In the genomic region with DNA sequence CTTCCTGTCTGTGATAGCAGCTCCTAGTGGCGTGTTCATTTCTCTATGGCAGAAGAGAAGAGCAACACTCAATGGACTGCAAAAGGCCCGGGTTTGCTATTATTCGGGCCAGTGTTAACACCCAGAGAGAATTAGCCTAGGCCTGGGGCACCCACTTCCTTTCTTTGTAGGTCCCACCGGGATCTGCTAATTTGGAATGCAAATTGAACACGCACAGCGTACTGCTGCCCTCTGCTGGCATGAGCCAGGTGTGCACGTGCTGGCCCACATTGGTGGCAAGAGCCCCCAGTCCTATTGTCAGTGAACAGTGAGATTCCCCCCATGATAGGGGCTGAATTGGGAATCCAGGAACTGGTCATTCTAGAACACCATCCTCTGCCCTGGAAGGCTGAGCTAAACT, we compare ENCODE assay signal across 8 mouse cellular contexts.
DNase-seq lines count a peak whose midpoint lies in the region; ATAC-seq and TF ChIP-seq lines count a peak whose summit lies in the region.

No protein-coding gene starts in this region.

- no peak overlapping the region for H3K9ac ChIP-seq in forebrain, embryonic 11.5 days (ENCODE audit: low read length)
- H3K9ac ChIP-seq in heart, embryonic 16.5 days (ENCODE audit: low read length) = 0 out of 2 replicates have a peak overlapping the region, but pooled peaks have one; percentile 46
- H3K9ac ChIP-seq in liver, embryonic 16.5 days (ENCODE audit: low read depth, low read length) = no peak overlapping the region
- H3K9ac ChIP-seq in neural tube, embryonic 14.5 days (replicated peaks; ENCODE audit: low read depth, low read length) = no peak overlapping the region

- H3K27ac ChIP-seq in bone marrow macrophage, adult 2 months (ENCODE audit: insufficient read depth, low read depth, low read length) = no peak overlapping the region
- no peak overlapping the region for H3K27ac ChIP-seq in forebrain, embryonic 11.5 days (ENCODE audit: low read depth, low read length)
- no peak overlapping the region for H3K27ac ChIP-seq in heart, embryonic 16.5 days (ENCODE audit: low read length)
- H3K27ac ChIP-seq in liver, embryonic 16.5 days (ENCODE audit: low read length) = no peak overlapping the region
- no peak overlapping the region for H3K27ac ChIP-seq in neural tube, embryonic 14.5 days (ENCODE audit: low read depth, low read length)
- H3K27ac ChIP-seq in testis, adult 2 months (ENCODE audit: control insufficient read depth, insufficient read depth, low read depth, low read length) = no peak overlapping the region

- no peak for TF ChIP-seq POLR2A in bone marrow macrophage, adult 2 months (IDR thresholded peaks at IDR 0.05; ENCODE audit: borderline replicate concordance, low read depth, low read length)
- no peak for TF ChIP-seq POLR2A in testis, adult 2 months (IDR thresholded peaks at IDR 0.05; ENCODE audit: control insufficient read depth, low read depth, low read length)

- H3K4me2 ChIP-seq in forebrain, embryonic 11.5 days (ENCODE audit: low read depth, low read length, severe bottlenecking) = peak overlapping the region; percentile 31; the same call in 1 of the 2 replicates
- H3K4me2 ChIP-seq in heart, embryonic 16.5 days (ENCODE audit: low read depth, low read length) = peak overlapping the region; percentile 64
- H3K4me2 ChIP-seq in liver, embryonic 16.5 days (ENCODE audit: low read depth, low read length) = peak overlapping the region; percentile 40; the same call in 1 of the 2 replicates
- peak overlapping the region; percentile 30; the same call in 1 of the 2 replicates for H3K4me2 ChIP-seq in neural tube, embryonic 14.5 days (ENCODE audit: low read depth, low read length)

- peak overlapping the region; percentile 5; the same call in 1 of the 2 replicates for H3K4me3 ChIP-seq in bone marrow macrophage, adult 2 months (ENCODE audit: insufficient read depth, low read length)
- H3K4me3 ChIP-seq in forebrain, embryonic 11.5 days (ENCODE audit: low read depth, low read length) = no peak overlapping the region
- H3K4me3 ChIP-seq in heart, embryonic 16.5 days (ENCODE audit: low read length) = peak overlapping the region; percentile 33
- H3K4me3 ChIP-seq in liver, embryonic 16.5 days (ENCODE audit: low read depth, low read length) = no peak overlapping the region
- no peak overlapping the region for H3K4me3 ChIP-seq in neural tube, embryonic 14.5 days (ENCODE audit: low read depth, low read length)
- no peak overlapping the region for H3K4me3 ChIP-seq in testis, adult 2 months (ENCODE audit: control insufficient read depth, low read depth, low read length)

- TF ChIP-seq CTCF in bone marrow macrophage, adult 2 months (IDR thresholded peaks at IDR 0.05; ENCODE audit: low read depth, low read length) = peak; percentile 89
- peak; percentile 91; the same call in 1 of the 2 replicates for TF ChIP-seq CTCF in testis, adult 2 months (IDR thresholded peaks at IDR 0.05; ENCODE audit: control insufficient read depth, insufficient read depth, insufficient replicate concordance, low read depth, low read length)

- peaks cover 3% of the 10 kb centered on the region; the same call in 1 of the 2 replicates for H3K27me3 ChIP-seq in forebrain, embryonic 11.5 days (ENCODE audit: control insufficient read depth, insufficient read depth, low read length)
- H3K27me3 ChIP-seq in heart, embryonic 16.5 days (ENCODE audit: control insufficient read depth, insufficient read depth, low read length) = no peaks in the 10 kb centered on the region
- no peaks in the 10 kb centered on the region for H3K27me3 ChIP-seq in liver, embryonic 16.5 days (ENCODE audit: control insufficient read depth, insufficient read depth, low read depth, low read length)
- H3K27me3 ChIP-seq in neural tube, embryonic 14.5 days (ENCODE audit: control insufficient read depth, insufficient read depth, low read length) = no peaks in the 10 kb centered on the region
- H3K27me3 ChIP-seq in testis, adult 2 months (ENCODE audit: control insufficient read depth, insufficient read depth, low read length) = no peaks in the 10 kb centered on the region

- H3K36me3 ChIP-seq in forebrain, embryonic 11.5 days (ENCODE audit: control insufficient read depth, insufficient read depth, low read length) = no peaks in the 10 kb centered on the region
- no peaks in the 10 kb centered on the region for H3K36me3 ChIP-seq in heart, embryonic 16.5 days (ENCODE audit: control insufficient read depth, insufficient read depth)
- no peaks in the 10 kb centered on the region for H3K36me3 ChIP-seq in liver, embryonic 16.5 days (ENCODE audit: control insufficient read depth, insufficient read depth)
- no peaks in the 10 kb centered on the region for H3K36me3 ChIP-seq in neural tube, embryonic 14.5 days (ENCODE audit: control insufficient read depth, insufficient read depth, low read length)
- H3K36me3 ChIP-seq in testis, adult 2 months (ENCODE audit: control insufficient read depth, insufficient read depth, low read length) = no peaks in the 10 kb centered on the region

- under 1% methylated on average over 7 of the region's 7 CpGs for WGBS in forebrain, embryonic 11.5 days
- 4% methylated on average over 7 of the region's 7 CpGs for WGBS in heart, embryonic 16.5 days
- whole genome bisulfite sequencing in liver, embryonic 16.5 days (ENCODE audit: insufficient replicate concordance) = 2% methylated on average over 7 of the region's 7 CpGs
- WGBS in neural tube, embryonic 14.5 days = 3% methylated on average over 7 of the region's 7 CpGs

- peak; percentile 71 for ATAC-seq in forebrain, embryonic 11.5 days (replicated peaks; ENCODE audit: low FRiP score)
- ATAC-seq in heart, embryonic 16.5 days (replicated peaks; ENCODE audit: extremely low read depth, insufficient read depth, low FRiP score) = no peak
- no peak for ATAC-seq in liver, embryonic 16.5 days (ENCODE audit: low read depth)
- ATAC-seq in neural tube, embryonic 14.5 days (ENCODE audit: low read depth) = peak; percentile 63; the same call in 1 of the 2 replicates

- no peaks in the 10 kb centered on the region for H3K9me3 ChIP-seq in forebrain, embryonic 11.5 days (ENCODE audit: control insufficient read depth, low read length)
- H3K9me3 ChIP-seq in heart, embryonic 16.5 days (replicated peaks; ENCODE audit: control insufficient read depth, low read length) = no peaks in the 10 kb centered on the region
- H3K9me3 ChIP-seq in liver, embryonic 16.5 days (replicated peaks; ENCODE audit: control insufficient read depth, low read length) = no peaks in the 10 kb centered on the region
- H3K9me3 ChIP-seq in neural tube, embryonic 14.5 days (ENCODE audit: control insufficient read depth, low read length) = no peaks in the 10 kb centered on the region

- DNase-seq in B cell, adult 2 months = peak; percentile 86 to 87
- DNase-seq in forebrain, embryonic 11.5 days (ENCODE audit: low spot score) = peak; percentile 92
- DNase-seq in kidney, postnatal 4 days = peak; percentile 89 to 90

- H3K4me1 ChIP-seq in bone marrow macrophage, adult 2 months (ENCODE audit: control insufficient read depth, insufficient read depth, low read length) = no peaks in the 10 kb centered on the region
- 0 out of 2 replicates have a peak, but pooled peaks cover 2% of the 10 kb centered on the region for H3K4me1 ChIP-seq in forebrain, embryonic 11.5 days (replicated peaks; ENCODE audit: control insufficient read depth, insufficient read depth, low read length)
- no peaks in the 10 kb centered on the region for H3K4me1 ChIP-seq in heart, embryonic 16.5 days (ENCODE audit: control insufficient read depth, insufficient read depth, low read length)
- no peaks in the 10 kb centered on the region for H3K4me1 ChIP-seq in liver, embryonic 16.5 days (ENCODE audit: control insufficient read depth, low read depth, low read length)
- 0 out of 2 replicates have a peak, but pooled peaks cover 3% of the 10 kb centered on the region for H3K4me1 ChIP-seq in neural tube, embryonic 14.5 days (ENCODE audit: control insufficient read depth, insufficient read depth, low read length)
- peaks cover 4% of the 10 kb centered on the region; the same call in 1 of the 2 replicates for H3K4me1 ChIP-seq in testis, adult 2 months (ENCODE audit: control insufficient read depth, insufficient read depth, low read length)

Comparison
In these comparisons a context has a peak if more than half of its experiments do, and no peak if none do; other contexts are left out.
1. H3K4me3 ChIP-seq: peak in bone marrow macrophage, adult 2 months (single experiment) and heart, embryonic 16.5 days (single experiment); none in forebrain, embryonic 11.5 days (single experiment), liver, embryonic 16.5 days (single experiment), neural tube, embryonic 14.5 days (single experiment) and testis, adult 2 months (single experiment).
2. ATAC-seq: peak in forebrain, embryonic 11.5 days (single experiment) and neural tube, embryonic 14.5 days (single experiment); none in heart, embryonic 16.5 days (single experiment) and liver, embryonic 16.5 days (single experiment).
3. Peak in every context shown above with its lines, with median percentiles within 50 percentile points of each other: DNase-seq and H3K4me2 ChIP-seq.